Mouse (Mus musculus) frontal cortex, postnatal 36 days (tissue): ENCODE measurements at regions not wholly inside any gene's neighbourhood (a gene's known extent, or its start where the extent isn't known, plus 50 kb on each side); places are given as distances from the start of the nearest gene placed in this dataset.

Experiments
- DNase-seq, 2 experiments: peaks; one replicate each; pipeline ENCODE4 v3.0.0; 2022; ENCODE audit warnings: low spot score in 2 of 2

GRCm38 (mm10) chr8:35877581-35877980 is 112.0 kb downstream of the Gm19410 start:
- no peak for DNase-seq

- no peak for DNase-seq
Measured at GRCm38 (mm10) chr8:35881810-35882209, 116.2 kb downstream of the Gm19410 start.

- DNase-seq = no peak
Measured at GRCm38 (mm10) chr8:35882638-35883455, 117.3 kb downstream of the Gm19410 start.

GRCm38 (mm10) chr8:35883456-35883780 is 117.8 kb downstream of the Gm19410 start:
- DNase-seq = no peak

- no peak for DNase-seq
Measured at GRCm38 (mm10) chr8:35884545-35884944, 119.0 kb downstream of the Gm19410 start.

- no peak for DNase-seq
Measured at GRCm38 (mm10) chr8:35890083-35890482, 124.5 kb downstream of the Gm19410 start.

GRCm38 (mm10) chr8:35891769-35892168 is 126.2 kb downstream of the Gm19410 start:
- DNase-seq = no peak

GRCm38 (mm10) chr8:35898493-35898892 is 132.9 kb downstream of the Gm19410 start:
- no peak for DNase-seq

- peak in 1 of 2 experiments; percentile 66 for DNase-seq
Measured at GRCm38 (mm10) chr8:35901490-35901889, 135.9 kb downstream of the Gm19410 start.

- DNase-seq = no peak
Measured at GRCm38 (mm10) chr8:35904711-35905450, 139.3 kb downstream of the Gm19410 start.

- DNase-seq = no peak
Measured at GRCm38 (mm10) chr8:35907998-35908397, 142.4 kb downstream of the Gm19410 start.

GRCm38 (mm10) chr8:35912264-35912663 is 146.7 kb downstream of the Gm19410 start:
- DNase-seq = no peak

GRCm38 (mm10) chr8:35915878-35916518 is 150.4 kb downstream of the Gm19410 start:
- no peak for DNase-seq

- DNase-seq = no peak
Measured at GRCm38 (mm10) chr8:35917573-35917972, 152.0 kb downstream of the Gm19410 start.

GRCm38 (mm10) chr8:35919451-35919850 is 153.9 kb downstream of the Gm19410 start:
- DNase-seq = no peak

- no peak for DNase-seq
Measured at GRCm38 (mm10) chr8:35919859-35920675, 154.5 kb downstream of the Gm19410 start.

- DNase-seq = no peak
Measured at GRCm38 (mm10) chr8:35924026-35924425, 158.4 kb downstream of the Gm19410 start.

GRCm38 (mm10) chr8:35927408-35927871 is 161.8 kb downstream of the Gm19410 start:
- no peak for DNase-seq

- DNase-seq = no peak
Measured at GRCm38 (mm10) chr8:35930291-35930690, 164.7 kb downstream of the Gm19410 start.

GRCm38 (mm10) chr8:35933186-35934114 is 167.9 kb downstream of the Gm19410 start:
- peak; percentile 59 to 66 for DNase-seq
